Mouse (Mus musculus): ENCODE data around the gene Man1a2. TPM values are rescaled to one million over a fixed set of nuclear protein-coding genes. Genes with fewer than 3 reads are reported as not detected.
A peak's percentile ranks its signal among the peaks of the same experiment; 100 is the strongest.

The Man1a2 gene
- total RNA-seq (2015) (14.8 and 16.2 TPM in 2 replicates), total RNA-seq (2017) (40.0 and 47.9 TPM in 2 replicates)

GRCm38 (mm10) chr3:100685087-100685762, at the start of gene Man1a2:
TSS of gene Man1a2 (minus strand) at chr3:100685503.
- peak; percentile 83 for ATAC-seq (ENCODE audit: poor library complexity, severe bottlenecking)

DNA sequence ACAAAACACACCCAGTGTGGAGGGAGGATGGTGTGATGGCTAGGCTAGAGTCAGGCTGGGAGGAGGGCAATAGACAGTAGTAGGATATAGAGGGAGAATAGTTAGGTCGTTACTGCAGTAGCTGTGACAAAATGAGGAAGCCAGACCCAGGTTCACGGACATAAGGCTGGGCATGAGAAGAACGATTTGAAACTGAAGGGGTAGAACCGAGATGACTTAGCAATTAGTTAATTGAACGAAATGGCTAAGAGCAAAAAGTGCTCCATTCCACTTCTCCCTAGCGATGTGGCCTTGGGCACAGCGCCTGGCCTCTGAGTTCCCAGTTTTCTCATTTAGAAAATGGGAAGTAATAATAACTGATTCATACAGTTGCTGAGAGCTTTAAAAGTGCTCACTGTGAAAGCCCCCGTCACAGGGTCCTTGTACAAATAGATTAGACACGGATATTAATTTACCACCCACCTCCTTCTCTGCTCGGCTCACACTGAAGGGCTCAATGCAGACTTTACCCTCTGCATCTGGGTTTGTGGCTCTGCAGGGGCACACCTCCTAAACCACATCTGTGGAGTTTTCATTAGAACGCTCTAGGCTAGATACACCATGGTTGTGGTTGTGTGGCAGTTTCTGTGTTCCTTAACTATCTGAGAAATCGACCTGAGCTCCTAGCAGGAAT, 49.3 kb upstream of the Man1a2 start:
- peak; percentile 88 for ATAC-seq (ENCODE audit: poor library complexity, severe bottlenecking)

DNA sequence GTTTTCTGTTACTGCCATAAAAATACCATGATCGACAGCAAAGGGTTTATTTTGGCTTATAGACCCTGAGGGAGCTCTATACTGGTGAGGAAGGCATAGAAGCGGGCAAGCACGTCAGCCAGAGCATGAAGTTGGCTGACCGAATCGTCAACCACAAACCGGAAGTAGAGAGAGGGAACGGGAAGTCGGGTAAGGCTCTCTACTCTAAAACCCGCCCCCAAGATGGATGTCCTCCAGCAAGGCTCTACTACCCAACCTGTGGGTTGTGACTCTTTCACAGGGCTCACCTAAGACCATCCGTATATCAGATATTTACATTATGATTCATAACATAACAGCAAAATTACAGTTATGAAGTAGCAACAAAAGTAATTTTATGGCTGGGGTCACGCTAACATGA, 46.6 kb upstream of the Man1a2 start:
- peak; percentile 27; the same call in 1 of the 2 replicates for ATAC-seq (ENCODE audit: poor library complexity, severe bottlenecking)

GRCm38 (mm10) chr3:100731347-100731746, 46.0 kb upstream of the Man1a2 start:
- no peak for ATAC-seq (ENCODE audit: poor library complexity, severe bottlenecking)

DNA sequence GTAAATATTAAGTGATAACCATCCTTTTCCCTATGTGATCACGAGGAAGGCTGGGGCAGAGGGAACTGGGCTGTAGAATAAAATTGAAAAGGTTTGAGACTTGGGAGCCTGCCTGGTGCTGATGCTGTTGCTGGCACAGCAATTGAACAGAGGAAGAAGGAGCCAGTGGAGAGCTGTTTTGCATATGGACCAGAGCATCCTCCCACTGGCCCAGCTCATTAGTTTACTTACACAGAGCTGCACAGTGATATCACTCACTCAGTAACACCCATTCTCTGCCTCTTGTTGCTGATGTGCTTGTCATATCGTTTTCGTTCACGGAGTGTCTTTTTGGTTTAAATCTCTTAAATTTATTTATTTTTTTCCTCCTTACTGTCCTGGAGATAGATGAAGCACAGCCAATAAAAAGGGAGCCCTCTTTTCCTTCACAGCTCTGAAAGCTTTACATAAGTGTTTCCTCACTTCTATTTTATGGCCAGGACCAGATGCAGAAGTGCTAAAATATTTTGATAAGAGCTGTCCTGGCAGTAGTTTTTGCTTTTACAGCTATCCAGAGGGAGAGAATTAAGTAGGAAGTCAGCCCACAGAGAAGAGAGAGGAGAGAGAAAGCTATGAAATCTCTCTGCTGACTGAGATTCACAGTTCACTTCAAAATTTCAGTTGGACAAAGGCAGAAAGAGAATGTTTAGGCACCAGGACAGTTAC, 42.9 kb upstream of the Man1a2 start:
- ATAC-seq (ENCODE audit: poor library complexity, severe bottlenecking) = no peak

DNA sequence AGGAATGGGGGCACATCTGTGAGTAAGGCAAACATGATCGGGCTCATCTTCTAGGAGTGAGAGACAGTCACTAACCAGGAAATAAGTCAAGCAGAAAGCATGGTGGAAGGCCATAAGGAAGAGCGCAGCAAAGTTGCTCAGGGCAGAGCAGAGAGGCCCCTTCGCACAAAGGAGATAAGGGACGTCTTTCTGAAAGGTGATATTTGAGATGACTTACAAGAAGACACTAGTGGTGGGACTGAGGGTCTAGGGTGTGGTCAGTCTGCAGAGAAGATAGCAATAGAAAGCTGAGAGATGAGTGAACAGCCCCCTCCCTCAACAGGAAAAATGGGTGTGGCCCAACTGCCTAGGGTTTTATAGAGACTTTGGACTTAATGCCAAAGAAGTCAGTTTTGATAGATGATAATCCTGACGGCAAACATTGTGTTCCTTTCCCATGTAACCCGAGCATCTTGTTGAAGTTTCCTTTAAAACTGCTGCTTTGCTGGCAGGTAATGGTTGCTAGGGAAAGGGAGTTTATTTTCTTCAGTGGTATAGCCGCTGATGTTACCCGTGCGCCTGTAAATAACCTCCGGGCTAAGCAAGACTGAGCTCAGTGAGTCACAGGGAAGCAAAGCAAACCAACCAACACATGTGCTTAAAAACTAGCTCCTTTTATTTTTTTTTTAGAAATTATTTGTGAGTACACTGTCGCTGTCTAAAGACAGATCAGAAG, 40.8 kb upstream of the Man1a2 start:
- no peak for ATAC-seq (ENCODE audit: poor library complexity, severe bottlenecking)

DNA sequence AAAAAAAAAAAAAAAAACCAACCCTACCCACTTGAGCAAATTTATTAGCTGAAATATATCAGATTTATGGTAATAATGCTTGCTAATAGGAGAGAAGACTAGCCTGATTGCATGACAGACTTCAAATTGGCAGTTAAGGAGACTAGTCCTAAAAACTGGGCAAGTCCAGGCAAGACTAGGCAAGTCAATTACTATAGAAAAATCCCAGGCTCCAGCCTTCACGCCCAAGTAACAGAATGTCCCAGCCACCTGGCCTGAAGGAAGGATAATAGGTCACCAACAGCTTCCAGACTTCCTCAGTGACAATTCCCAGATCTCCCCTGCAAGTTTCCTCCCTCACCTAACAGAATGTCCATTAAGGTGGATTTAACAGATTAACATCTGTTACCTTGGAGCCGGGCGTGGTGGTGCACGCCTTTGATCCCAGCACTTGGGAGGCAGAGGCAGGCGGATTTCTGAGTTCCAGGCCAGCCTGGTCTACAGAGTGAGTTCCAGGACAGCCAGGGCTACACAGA, 35.5 kb upstream of the Man1a2 start:
- ATAC-seq (ENCODE audit: poor library complexity, severe bottlenecking) = no peak

- ATAC-seq (ENCODE audit: poor library complexity, severe bottlenecking) = no peak
Observed at GRCm38 (mm10) chr3:100716241-100716640, 30.9 kb upstream of the Man1a2 start.

GRCm38 (mm10) chr3:100715367-100715766, 30.1 kb upstream of the Man1a2 start:
- ATAC-seq (ENCODE audit: poor library complexity, severe bottlenecking) = no peak

- no peak for ATAC-seq (ENCODE audit: poor library complexity, severe bottlenecking)
Observed at GRCm38 (mm10) chr3:100713142-100714005, 28.1 kb upstream of the Man1a2 start.

GRCm38 (mm10) chr3:100712140-100712539, 26.8 kb upstream of the Man1a2 start:
- peak; percentile 86 for ATAC-seq (ENCODE audit: poor library complexity, severe bottlenecking)

- no peak for ATAC-seq (ENCODE audit: poor library complexity, severe bottlenecking)
Observed at GRCm38 (mm10) chr3:100711486-100711885, 26.2 kb upstream of the Man1a2 start.

- ATAC-seq (ENCODE audit: poor library complexity, severe bottlenecking) = no peak
Observed at GRCm38 (mm10) chr3:100707117-100707516, 21.8 kb upstream of the Man1a2 start.

GRCm38 (mm10) chr3:100705128-100705667, 19.9 kb upstream of the Man1a2 start:
- peak; percentile 43 for ATAC-seq (ENCODE audit: poor library complexity, severe bottlenecking)

DNA sequence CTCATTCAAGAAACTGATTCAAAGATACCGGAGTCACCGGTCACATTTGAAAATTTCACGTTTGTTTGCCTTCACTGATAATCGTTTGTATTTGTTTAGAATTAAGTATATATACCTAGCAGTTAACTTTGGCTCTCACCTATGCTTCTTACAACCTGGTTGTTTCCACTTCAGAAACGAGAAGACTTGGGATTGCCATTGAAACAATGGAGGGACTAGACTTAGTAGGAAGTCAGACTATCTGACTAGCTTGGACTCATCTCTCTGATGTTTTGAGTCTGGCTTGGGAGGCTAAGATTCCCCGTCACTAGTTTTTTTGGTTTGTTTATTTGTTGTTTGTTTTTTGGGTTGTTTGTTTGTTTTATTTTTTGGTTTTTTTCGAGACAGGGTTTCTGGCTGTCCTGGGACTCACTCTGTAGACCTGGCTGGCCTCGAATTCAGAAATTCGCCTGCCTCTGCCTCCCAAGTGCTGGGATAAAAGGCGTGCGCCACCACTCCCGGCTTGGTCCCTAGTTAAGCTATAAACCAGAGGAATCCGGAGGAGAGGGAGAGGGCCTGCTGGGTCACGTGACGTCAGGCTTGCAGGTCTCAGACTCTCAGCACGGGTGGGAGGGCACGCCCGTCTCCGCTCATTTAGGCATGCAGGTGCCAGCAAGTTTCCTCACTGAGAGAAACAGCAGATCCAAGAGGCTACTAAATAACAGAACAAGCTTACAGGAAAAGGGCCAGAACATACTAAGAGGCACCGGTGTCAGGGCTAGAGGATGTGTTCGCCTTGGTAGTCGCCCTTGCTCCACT, 18.7 kb upstream of the Man1a2 start:
- ATAC-seq (ENCODE audit: poor library complexity, severe bottlenecking) = no peak

- ATAC-seq (ENCODE audit: poor library complexity, severe bottlenecking) = peak; percentile 62
Observed at GRCm38 (mm10) chr3:100702875-100703846, 17.9 kb upstream of the Man1a2 start.

GRCm38 (mm10) chr3:100688747-100689146, 3.4 kb upstream of the Man1a2 start:
- ATAC-seq (ENCODE audit: poor library complexity, severe bottlenecking) = no peak

- no peak for ATAC-seq (ENCODE audit: poor library complexity, severe bottlenecking)
Observed at GRCm38 (mm10) chr3:100686756-100687155, 1.5 kb upstream of the Man1a2 start.

Data from megakaryocyte, adult 5-6 weeks (primary cell).